Mouse (Mus musculus) liver, embryonic 13.5 days (tissue): ENCODE data around the gene Phactr1. TPM values are rescaled to one million over a fixed set of nuclear protein-coding genes. Genes with fewer than 3 reads are reported as not detected.

Source experiments
- ATAC-seq: fragments of 200-750 bp; cut with Nextera tagmentation; 2 replicates; pipeline ENCODE4 v1.8.0; 2017; ENCODE audit warnings: low read depth, mild to moderate bottlenecking, moderate number of reproducible peaks, moderate library complexity
- DNase-seq: peaks from one replicate; pipeline ENCODE4 v3.0.0; 2022
- H3K27ac ChIP-seq: fragments of 300-500 bp; sonication (generic); 2 replicates; pipeline ENCODE4 v1.5.1; 2015; ENCODE audit warnings: moderate library complexity, mild to moderate bottlenecking, inconsistent platforms
- H3K27me3 ChIP-seq: fragments of 300-500 bp; sonication (generic); 2 replicates; pipeline ENCODE4 v1.6.1; 2015; ENCODE audit warnings: mild to moderate bottlenecking, inconsistent platforms
- H3K36me3 ChIP-seq: fragments of 300-500 bp; sonication (generic); 2 replicates; pipeline ENCODE4 v1.6.1; 2015; ENCODE audit warnings: mild to moderate bottlenecking, inconsistent platforms
- H3K4me1 ChIP-seq: fragments of 300-500 bp; sonication (generic); replicated peaks from 2 replicates; pipeline ENCODE4 v1.6.1; 2015; ENCODE audit warnings: inconsistent platforms
- H3K4me2 ChIP-seq: fragments of 300-500 bp; sonication (generic); 2 replicates; pipeline ENCODE4 v1.6.1; 2015; ENCODE audit warnings: inconsistent platforms, mild to moderate bottlenecking, moderate library complexity
- H3K4me3 ChIP-seq: fragments of 300-500 bp; sonication (generic); replicated peaks from 2 replicates; pipeline ENCODE4 v1.5.1; 2015; ENCODE audit warnings: mild to moderate bottlenecking, inconsistent platforms
- H3K9ac ChIP-seq: fragments of 300-500 bp; sonication (generic); 2 replicates; pipeline ENCODE4 v1.6.1; 2015; ENCODE audit warnings: mild to moderate bottlenecking, inconsistent platforms
- H3K9me3 ChIP-seq: fragments of 300-500 bp; sonication (generic); replicated peaks from 2 replicates; pipeline ENCODE4 v1.6.1; 2016; ENCODE audit warnings: inconsistent platforms
- WGBS: fragments of 180-500 bp; shearing (Covaris S2); methylation state at CpG from one replicate; pipeline ENCODE4 v1.1.7; 2015; ENCODE audit not compliant: insufficient replicate concordance; 5-methylcytosine and 5-hydroxymethylcytosine counted together
- polyA plus RNA-seq: library from polyadenylated mRNA; unstranded; fragments of >200 nt; fragmentation: Nextera tagmentation; extraction: Ambion mirVana; gene quantifications from 2 replicates; pipeline ENCODE4 v1.2.1, GENCODE M21; 2015

Phactr1 gene
- polyA plus RNA-seq, 1 experiment from 2014 or later = 0.24 TPM

GRCm38 (mm10) chr13:42985806-42986205 lies 305.4 kb downstream of the Phactr1 start:
- WGBS = 67% methylated on average over 7 of the region's 7 CpGs
- no peaks in the 10 kb centered on the region for H3K27me3 ChIP-seq

GRCm38 (mm10) chr13:42987931-42988579 lies 307.6 kb downstream of the Phactr1 start:
- H3K36me3 ChIP-seq = no peaks in the 10 kb centered on the region
- WGBS = 43% methylated on average over 5 of the region's 5 CpGs
- ATAC-seq (no peak), DNase-seq (no peak)
- no peak overlapping the region for H3K4me3 ChIP-seq
- no peak overlapping the region for H3K27ac ChIP-seq
- no peak overlapping the region for H3K9ac ChIP-seq
- H3K27me3 ChIP-seq = no peaks in the 10 kb centered on the region
- no peak overlapping the region for H3K4me2 ChIP-seq
- H3K4me1 ChIP-seq = no peaks in the 10 kb centered on the region
- H3K9me3 ChIP-seq = no peaks in the 10 kb centered on the region

More at GRCm38 (mm10) chr13:42985806-42986205, 305.4 kb downstream of the Phactr1 start:
- Histone ChIP-seq H3K4me2 (no peak overlapping the region), H3K4me1 (no peaks in the 10 kb centered on the region), H3K9me3 (no peaks in the 10 kb centered on the region), H3K27ac (no peak overlapping the region), H3K9ac (no peak overlapping the region), H3K4me3 (no peak overlapping the region), H3K36me3 (no peaks in the 10 kb centered on the region)
- ATAC-seq (no peak), DNase-seq (no peak)

- DNase-seq = no peak
- ATAC-seq = no peak
- no peaks in the 10 kb centered on the region for H3K9me3 ChIP-seq
- 77% methylated on average over 5 of the region's 5 CpGs for WGBS
- no peak overlapping the region for H3K4me3 ChIP-seq
- no peaks in the 10 kb centered on the region for H3K27me3 ChIP-seq
- H3K36me3 ChIP-seq = no peaks in the 10 kb centered on the region
- no peaks in the 10 kb centered on the region for H3K4me1 ChIP-seq
- H3K27ac ChIP-seq = no peak overlapping the region
- no peak overlapping the region for H3K9ac ChIP-seq
- H3K4me2 ChIP-seq = no peak overlapping the region
Measured at GRCm38 (mm10) chr13:42989481-42989880, 309.1 kb downstream of the Phactr1 start.

GRCm38 (mm10) chr13:42990051-42990450 lies 309.6 kb downstream of the Phactr1 start:
- H3K4me3 ChIP-seq = no peak overlapping the region
- no peak overlapping the region for H3K9ac ChIP-seq
- DNase-seq (no peak), ATAC-seq (no peak)
- no peaks in the 10 kb centered on the region for H3K4me1 ChIP-seq
- H3K27me3 ChIP-seq = no peaks in the 10 kb centered on the region
- no peak overlapping the region for H3K27ac ChIP-seq
- no peaks in the 10 kb centered on the region for H3K36me3 ChIP-seq
- no peaks in the 10 kb centered on the region for H3K9me3 ChIP-seq
- no peak overlapping the region for H3K4me2 ChIP-seq
- 70% methylated on average over 3 of the region's 3 CpGs for WGBS

- Histone ChIP-seq H3K4me3 (no peak overlapping the region), H3K4me2 (no peak overlapping the region), H3K4me1 (no peaks in the 10 kb centered on the region), H3K36me3 (no peaks in the 10 kb centered on the region), H3K27ac (no peak overlapping the region), H3K27me3 (no peaks in the 10 kb centered on the region), H3K9ac (no peak overlapping the region), H3K9me3 (no peaks in the 10 kb centered on the region)
- 52% methylated on average over 2 of the region's 2 CpGs for WGBS
- DNase-seq = no peak
- ATAC-seq = no peak
Measured at GRCm38 (mm10) chr13:42990493-42991111, 310.2 kb downstream of the Phactr1 start.

GRCm38 (mm10) chr13:42991164-42991563 lies 310.7 kb downstream of the Phactr1 start:
- Histone ChIP-seq H3K9ac (no peak overlapping the region), H3K27me3 (no peaks in the 10 kb centered on the region), H3K36me3 (no peaks in the 10 kb centered on the region), H3K4me2 (no peak overlapping the region), H3K27ac (no peak overlapping the region), H3K4me3 (no peak overlapping the region), H3K9me3 (no peaks in the 10 kb centered on the region), H3K4me1 (no peaks in the 10 kb centered on the region)
- 70% methylated on average over 3 of the region's 3 CpGs for WGBS
- DNase-seq (no peak), ATAC-seq (no peak)

- H3K4me1 ChIP-seq = no peaks in the 10 kb centered on the region
- DNase-seq = no peak
- 54% methylated on average over 4 of the region's 4 CpGs for WGBS
Measured at GRCm38 (mm10) chr13:42992306-42992705, 311.9 kb downstream of the Phactr1 start.

GRCm38 (mm10) chr13:42994276-42994675 lies 313.9 kb downstream of the Phactr1 start:
- H3K4me3 ChIP-seq = no peak overlapping the region
- H3K9me3 ChIP-seq = no peaks in the 10 kb centered on the region
- 46% methylated on average over 3 of the region's 3 CpGs for WGBS
- no peaks in the 10 kb centered on the region for H3K4me1 ChIP-seq
- no peak overlapping the region for H3K27ac ChIP-seq
- H3K36me3 ChIP-seq = no peaks in the 10 kb centered on the region
- H3K9ac ChIP-seq = no peak overlapping the region
- H3K27me3 ChIP-seq = no peaks in the 10 kb centered on the region
- no peak for DNase-seq
- no peak for ATAC-seq
- H3K4me2 ChIP-seq = no peak overlapping the region

More at GRCm38 (mm10) chr13:42992306-42992705, 311.9 kb downstream of the Phactr1 start:
- no peak overlapping the region for H3K4me2 ChIP-seq
- H3K4me3 ChIP-seq = no peak overlapping the region
- no peak for ATAC-seq
- H3K9me3 ChIP-seq = no peaks in the 10 kb centered on the region
- no peaks in the 10 kb centered on the region for H3K27me3 ChIP-seq
- no peak overlapping the region for H3K9ac ChIP-seq
- H3K36me3 ChIP-seq = no peaks in the 10 kb centered on the region
- H3K27ac ChIP-seq = no peak overlapping the region

- Histone ChIP-seq H3K9me3 (no peaks in the 10 kb centered on the region), H3K9ac (no peak overlapping the region), H3K27ac (no peak overlapping the region), H3K27me3 (no peaks in the 10 kb centered on the region), H3K4me1 (no peaks in the 10 kb centered on the region), H3K4me3 (no peak overlapping the region), H3K4me2 (no peak overlapping the region), H3K36me3 (no peaks in the 10 kb centered on the region)
- 61% methylated on average over 4 of the region's 4 CpGs for WGBS
- ATAC-seq (no peak), DNase-seq (no peak)
Measured at GRCm38 (mm10) chr13:42996188-42996587, 315.8 kb downstream of the Phactr1 start.

- H3K9me3 ChIP-seq = no peaks in the 10 kb centered on the region
Measured at GRCm38 (mm10) chr13:42999287-42999686, 318.9 kb downstream of the Phactr1 start.

GRCm38 (mm10) chr13:43005131-43005579 lies 324.7 kb downstream of the Phactr1 start:
- ATAC-seq (no peak), DNase-seq (no peak)
- H3K9ac ChIP-seq = no peak overlapping the region
- no peaks in the 10 kb centered on the region for H3K4me1 ChIP-seq
- H3K4me2 ChIP-seq = no peak overlapping the region
- H3K27me3 ChIP-seq = no peaks in the 10 kb centered on the region
- WGBS = 28% methylated on average over 3 of the region's 3 CpGs
- no peaks in the 10 kb centered on the region for H3K9me3 ChIP-seq
- no peak overlapping the region for H3K4me3 ChIP-seq
- H3K27ac ChIP-seq = no peak overlapping the region
- no peaks in the 10 kb centered on the region for H3K36me3 ChIP-seq

More at GRCm38 (mm10) chr13:42999287-42999686, 318.9 kb downstream of the Phactr1 start:
- Histone ChIP-seq H3K27me3 (no peaks in the 10 kb centered on the region), H3K4me1 (no peaks in the 10 kb centered on the region), H3K4me3 (no peak overlapping the region), H3K27ac (no peak overlapping the region), H3K4me2 (no peak overlapping the region), H3K9ac (no peak overlapping the region), H3K36me3 (no peaks in the 10 kb centered on the region)
- no peak for DNase-seq
- WGBS = 48% methylated on average over 3 of the region's 3 CpGs
- no peak for ATAC-seq

GRCm38 (mm10) chr13:43008466-43008865 lies 328.0 kb downstream of the Phactr1 start:
- 68% methylated on average over 5 of the region's 5 CpGs for WGBS
- ATAC-seq (no peak), DNase-seq (no peak)
- no peak overlapping the region for H3K4me3 ChIP-seq
- no peak overlapping the region for H3K4me2 ChIP-seq
- no peaks in the 10 kb centered on the region for H3K27me3 ChIP-seq
- no peaks in the 10 kb centered on the region for H3K9me3 ChIP-seq
- no peak overlapping the region for H3K9ac ChIP-seq
- no peaks in the 10 kb centered on the region for H3K4me1 ChIP-seq
- no peak overlapping the region for H3K27ac ChIP-seq
- H3K36me3 ChIP-seq = no peaks in the 10 kb centered on the region
